Mouse (Mus musculus): ENCODE results near the gene Ube2r2.

The Ube2r2 gene

GRCm38 (mm10) chr4:41135711-41136453 lies at the start of gene Ube2r2:
Ube2r2 (plus strand) TSS chr4:41135743.
- no peak for DNase-seq (ENCODE audit: low read depth)

- DNase-seq (ENCODE audit: low read depth) = no peak
Observed at GRCm38 (mm10) chr4:41086947-41087346, 48.6 kb upstream of the Ube2r2 start.

DNA sequence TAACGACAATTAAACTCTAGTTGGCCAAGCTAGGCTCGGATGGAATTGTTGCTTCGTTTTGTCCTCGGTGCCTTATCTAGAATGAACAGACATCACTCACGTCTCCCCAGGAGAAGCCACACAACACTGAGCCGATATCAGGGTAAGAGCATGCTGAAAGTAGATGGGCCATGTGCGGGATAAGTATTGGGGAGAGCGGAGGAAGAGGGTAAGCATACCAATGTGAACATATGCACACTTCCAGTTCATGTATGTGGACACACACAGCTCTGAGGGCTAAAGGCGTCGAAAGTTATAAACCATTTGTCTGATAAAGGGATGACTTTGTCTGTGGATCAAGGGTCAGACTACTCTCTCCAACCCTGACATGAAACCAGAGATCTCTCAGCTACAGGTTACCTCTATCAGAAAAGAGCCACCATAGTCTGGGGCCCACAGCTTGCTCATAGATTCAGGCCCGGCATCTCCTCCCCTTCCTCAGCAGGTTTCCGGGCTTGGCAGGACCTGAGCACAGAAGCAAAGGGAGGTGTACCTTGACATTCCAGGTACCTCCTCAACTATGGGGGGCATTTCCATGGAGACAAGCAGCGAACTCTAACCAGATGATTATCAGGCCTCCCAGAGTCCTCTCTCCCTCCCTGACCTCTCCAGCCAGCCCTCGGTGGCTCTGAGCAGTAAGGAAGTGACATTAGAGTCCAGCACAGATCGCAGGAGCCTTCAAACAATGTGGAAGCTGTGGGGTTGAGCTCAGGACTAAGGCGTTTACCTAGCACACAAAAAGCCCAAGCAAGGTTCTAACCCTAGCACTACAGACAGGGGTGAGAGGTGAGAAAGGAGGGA lies 47.9 kb upstream of the Ube2r2 start:
- no peak for DNase-seq (ENCODE audit: low read depth)

- no peak for DNase-seq (ENCODE audit: low read depth)
Observed at GRCm38 (mm10) chr4:41089189-41089588, 46.4 kb upstream of the Ube2r2 start.

- no peak for DNase-seq (ENCODE audit: low read depth)
Observed at GRCm38 (mm10) chr4:41089705-41090104, 45.8 kb upstream of the Ube2r2 start.

GRCm38 (mm10) chr4:41091391-41091790 lies 44.2 kb upstream of the Ube2r2 start:
- DNase-seq (ENCODE audit: low read depth) = no peak

DNA sequence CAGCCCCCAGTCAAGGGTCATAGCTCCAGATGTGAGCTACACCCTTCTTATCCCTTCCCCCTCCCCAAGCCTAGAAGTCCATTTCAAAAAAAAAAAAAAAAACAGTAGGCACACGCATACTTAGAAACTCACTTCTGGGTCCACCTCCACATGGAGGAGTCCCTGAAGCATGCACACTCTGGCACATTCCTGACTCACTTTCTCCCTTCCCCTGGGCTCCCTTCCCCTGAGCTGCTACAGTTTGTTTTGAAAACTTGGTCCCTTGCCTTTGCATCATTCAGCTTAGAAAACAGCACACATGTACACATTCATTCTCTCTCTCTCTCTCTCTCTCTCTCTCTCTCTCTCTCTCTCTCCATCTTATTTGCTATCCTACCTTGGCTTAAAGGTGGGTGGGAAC lies 42.6 kb upstream of the Ube2r2 start:
- no peak for DNase-seq (ENCODE audit: low read depth)

- DNase-seq (ENCODE audit: low read depth) = peak; percentile 22
Observed at GRCm38 (mm10) chr4:41094361-41094760, 41.2 kb upstream of the Ube2r2 start.

GRCm38 (mm10) chr4:41096169-41096568 lies 39.4 kb upstream of the Ube2r2 start:
- DNase-seq (ENCODE audit: low read depth) = no peak

GRCm38 (mm10) chr4:41096794-41097193 lies 38.7 kb upstream of the Ube2r2 start:
- DNase-seq (ENCODE audit: low read depth) = no peak

GRCm38 (mm10) chr4:41097381-41097780 lies 38.2 kb upstream of the Ube2r2 start:
- DNase-seq (ENCODE audit: low read depth) = no peak

- DNase-seq (ENCODE audit: low read depth) = no peak
Observed at GRCm38 (mm10) chr4:41097871-41098576, 37.5 kb upstream of the Ube2r2 start, which contains the start of gene Aqp3. Aqp3 (minus strand) TSS chr4:41098183.

- no peak for DNase-seq (ENCODE audit: low read depth)
Observed at GRCm38 (mm10) chr4:41098577-41098951, 37.0 kb upstream of the Ube2r2 start.

GRCm38 (mm10) chr4:41100986-41101385 lies 34.6 kb upstream of the Ube2r2 start:
- DNase-seq (ENCODE audit: low read depth) = no peak

- peak; percentile 63 for DNase-seq (ENCODE audit: low read depth)
Observed at GRCm38 (mm10) chr4:41102901-41103300, 32.6 kb upstream of the Ube2r2 start.

- DNase-seq (ENCODE audit: low read depth) = no peak
Observed at GRCm38 (mm10) chr4:41107440-41107839, 28.1 kb upstream of the Ube2r2 start.

GRCm38 (mm10) chr4:41108717-41109425 lies 26.7 kb upstream of the Ube2r2 start:
- DNase-seq (ENCODE audit: low read depth) = no peak

DNA sequence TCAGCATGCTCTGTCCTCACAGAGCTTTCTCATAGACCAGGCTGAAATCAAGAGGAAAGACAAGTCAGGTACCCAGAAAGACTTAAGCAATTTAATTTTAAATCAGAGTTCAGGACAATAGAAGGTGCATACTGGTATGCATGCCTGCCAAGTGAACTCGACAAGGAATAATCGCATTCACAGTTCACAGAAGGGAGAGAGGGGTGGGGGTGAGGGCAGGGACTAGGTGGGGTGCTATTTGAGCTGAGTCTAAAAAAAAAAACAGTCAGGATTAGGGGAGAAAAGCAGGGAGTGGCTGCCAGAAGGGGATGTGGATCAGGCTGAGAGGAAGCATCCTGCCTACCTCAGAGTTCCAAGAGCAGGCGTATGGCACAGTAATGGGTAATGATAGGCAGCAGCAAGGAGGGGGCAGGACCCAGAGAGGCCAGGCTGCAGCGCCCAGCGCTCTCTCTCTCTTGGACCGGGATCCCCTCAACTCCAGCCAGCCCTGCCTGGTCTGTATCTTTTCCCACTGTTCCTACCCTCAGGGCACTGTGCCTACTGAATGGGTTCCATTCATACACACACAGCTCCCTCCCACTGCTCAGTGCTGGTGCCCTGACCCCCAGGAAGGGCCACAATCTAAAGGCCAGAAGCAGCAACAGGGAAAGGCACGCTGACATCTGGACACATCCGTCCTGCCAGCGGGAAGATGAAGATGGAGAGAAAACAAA lies 21.0 kb upstream of the Ube2r2 start:
- DNase-seq (ENCODE audit: low read depth) = no peak

DNA sequence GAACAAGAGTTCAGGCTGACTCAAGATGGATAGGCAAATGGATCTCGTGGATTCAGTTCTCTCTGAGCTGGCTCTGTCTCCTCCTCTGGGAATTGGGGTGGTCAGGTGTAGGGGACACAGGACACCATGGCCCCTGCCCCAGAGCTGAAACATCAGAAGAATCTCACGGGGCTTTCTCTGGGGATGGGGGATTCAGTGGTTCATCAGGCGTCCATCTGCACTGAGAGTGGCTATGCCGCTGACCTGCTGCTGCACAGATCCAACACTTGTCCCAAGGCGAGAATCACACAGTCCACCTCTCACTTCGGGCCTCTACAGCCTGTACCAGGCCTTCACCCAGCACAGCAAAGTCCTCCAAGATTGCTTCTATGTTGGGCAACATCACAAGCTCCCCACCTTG lies 20.5 kb upstream of the Ube2r2 start:
- DNase-seq (ENCODE audit: low read depth) = no peak

DNA sequence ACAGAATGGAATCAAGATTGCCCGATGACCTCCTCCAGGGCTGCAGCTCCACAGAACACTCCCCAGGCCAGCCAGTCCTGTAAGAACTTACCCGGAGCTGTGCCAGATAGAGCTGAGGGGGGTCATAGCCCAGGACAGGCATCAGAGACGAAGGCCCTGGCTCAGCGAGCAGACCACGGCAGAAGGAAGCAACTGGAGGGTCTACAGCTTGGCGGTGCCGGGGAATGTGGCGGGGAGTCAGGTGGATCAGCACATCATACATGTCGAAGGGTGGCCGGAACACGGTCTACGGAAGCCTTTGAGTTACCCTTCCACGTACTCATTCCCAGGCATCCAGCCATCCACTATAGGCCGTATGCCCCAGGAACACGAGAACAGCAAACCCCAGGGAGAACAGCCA lies 19.8 kb upstream of the Ube2r2 start:
- DNase-seq (ENCODE audit: low read depth) = no peak

DNA sequence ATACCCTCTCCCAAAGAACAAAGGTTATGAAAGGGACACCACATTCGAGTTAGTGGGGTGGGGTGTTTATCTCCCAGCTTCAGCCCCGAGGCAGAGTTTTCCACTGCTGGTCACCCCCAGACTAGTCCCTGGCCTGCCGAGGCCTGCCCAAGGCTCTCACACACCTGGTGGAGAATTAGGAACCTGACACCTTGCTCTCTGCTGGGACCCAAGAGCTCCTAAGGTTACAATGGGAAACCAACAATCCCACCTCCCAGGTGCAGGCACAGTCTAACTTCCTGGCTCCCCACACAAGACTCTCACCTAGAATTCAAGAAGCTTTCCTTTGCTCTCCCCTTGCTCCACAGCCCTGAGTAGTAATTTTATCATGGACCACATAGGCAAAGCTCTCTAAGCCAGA lies 18.7 kb upstream of the Ube2r2 start:
- no peak for DNase-seq (ENCODE audit: low read depth)
